Mouse (Mus musculus) hindbrain, embryonic 12.5 days (tissue): ENCODE measurements around the gene Mrpl19. TPM values are rescaled to one million over a fixed set of nuclear protein-coding genes. Genes with fewer than 3 reads are reported as not detected.

ENCODE experiments used
- ATAC-seq: fragments of 200-750 bp; cut with Nextera tagmentation; 2 replicates; pipeline ENCODE4 v1.8.0; 2017; ENCODE audit warnings: moderate TSS enrichment; ENCODE audit not compliant: low FRiP score
- H3K27ac ChIP-seq: fragments of 300-500 bp; sonication (generic); 2 replicates; pipeline ENCODE4 v1.5.1; 2016; ENCODE audit warnings: mild to moderate bottlenecking
- H3K27me3 ChIP-seq: fragments of 300-500 bp; sonication (generic); 2 replicates; pipeline ENCODE4 v1.6.1; 2016; ENCODE audit warnings: mild to moderate bottlenecking
- H3K36me3 ChIP-seq: fragments of 300-500 bp; sonication (generic); 2 replicates; pipeline ENCODE4 v1.6.1; 2016; ENCODE audit warnings: mild to moderate bottlenecking
- H3K4me1 ChIP-seq: fragments of 300-500 bp; sonication (generic); 2 replicates; pipeline ENCODE4 v1.6.1; 2016
- H3K4me2 ChIP-seq: fragments of 300-500 bp; sonication (generic); replicated peaks from 2 replicates; pipeline ENCODE4 v1.6.1; 2016; ENCODE audit warnings: mild to moderate bottlenecking
- H3K4me3 ChIP-seq: fragments of 300-500 bp; sonication (generic); 2 replicates; pipeline ENCODE4 v1.5.1; 2016; ENCODE audit warnings: mild to moderate bottlenecking
- H3K9ac ChIP-seq: fragments of 300-500 bp; sonication (generic); 2 replicates; pipeline ENCODE4 v1.6.1; 2016; ENCODE audit warnings: mild to moderate bottlenecking, moderate library complexity
- H3K9me3 ChIP-seq: fragments of 300-500 bp; sonication (generic); replicated peaks from 2 replicates; pipeline ENCODE4 v1.6.1; 2016; ENCODE audit warnings: mild to moderate bottlenecking
- WGBS: fragments of 180-500 bp; shearing (Covaris S2); methylation state at CpG from one replicate; pipeline ENCODE4 v1.1.7; 2016; 5-methylcytosine and 5-hydroxymethylcytosine counted together
- polyA plus RNA-seq: library from polyadenylated mRNA; unstranded; fragments of >200 nt; fragmentation: Nextera tagmentation; extraction: Ambion mirVana; gene quantifications from 2 replicates; pipeline ENCODE4 v1.2.1, GENCODE M21; 2016

The Mrpl19 gene
- polyA plus RNA-seq, 1 experiment from 2014 or later = 48.9 TPM

GRCm38 (mm10) chr6:81923523-81924142 lies 42.1 kb downstream of the Mrpl19 start, which contains the start of gene Gcfc2:
Gene Gcfc2, plus strand, starts transcription at chr6:81923669.
- Histone ChIP-seq H3K9ac (peak within 1 kb of the TSS; percentile 82), H3K27ac (peak within 1 kb of the TSS; percentile 46; the same call in 1 of the 2 replicates), H3K27me3 (no peaks in the 10 kb centered on the region), H3K4me1 (peaks cover 9% of the 10 kb centered on the region), H3K36me3 (peaks cover 19% of the 10 kb centered on the region), H3K9me3 (no peaks in the 10 kb centered on the region), H3K4me2 (peak within 1 kb of the TSS; percentile 59), H3K4me3 (peak within 1 kb of the TSS; percentile 58)
- under 1% methylated on average over 56 of the region's 56 CpGs for WGBS
- ATAC-seq = peak; percentile 95

- no peak overlapping the region for H3K4me2 ChIP-seq
- no peaks in the 10 kb centered on the region for H3K36me3 ChIP-seq
- no peak overlapping the region for H3K27ac ChIP-seq
- H3K9me3 ChIP-seq = no peaks in the 10 kb centered on the region
- ATAC-seq = no peak
- H3K9ac ChIP-seq = no peak overlapping the region
- H3K4me1 ChIP-seq = no peaks in the 10 kb centered on the region
- H3K27me3 ChIP-seq = no peaks in the 10 kb centered on the region
- no peak overlapping the region for H3K4me3 ChIP-seq
- WGBS = 75% methylated on average over 3 of the region's 3 CpGs
Observed at GRCm38 (mm10) chr6:81912177-81912576, 53.6 kb downstream of the Mrpl19 start.

GRCm38 (mm10) chr6:81911713-81912112 lies 54.0 kb downstream of the Mrpl19 start:
- Histone ChIP-seq H3K27me3 (no peaks in the 10 kb centered on the region), H3K4me1 (no peaks in the 10 kb centered on the region), H3K4me2 (no peak overlapping the region), H3K9me3 (no peaks in the 10 kb centered on the region), H3K9ac (no peak overlapping the region), H3K4me3 (no peak overlapping the region), H3K27ac (no peak overlapping the region), H3K36me3 (no peaks in the 10 kb centered on the region)
- no peak for ATAC-seq
- 91% methylated on average over 4 of the region's 4 CpGs for WGBS

GRCm38 (mm10) chr6:81911244-81911643 lies 54.5 kb downstream of the Mrpl19 start:
- H3K4me2 ChIP-seq = no peak overlapping the region
- H3K4me1 ChIP-seq = no peaks in the 10 kb centered on the region
- H3K27ac ChIP-seq = no peak overlapping the region
- no peak overlapping the region for H3K4me3 ChIP-seq
- no peaks in the 10 kb centered on the region for H3K36me3 ChIP-seq
- no peaks in the 10 kb centered on the region for H3K9me3 ChIP-seq
- no peak for ATAC-seq
- no peak overlapping the region for H3K9ac ChIP-seq
- 90% methylated on average over 5 of the region's 5 CpGs for WGBS
- no peaks in the 10 kb centered on the region for H3K27me3 ChIP-seq

- ATAC-seq = no peak
- H3K27ac ChIP-seq = no peak overlapping the region
- H3K9me3 ChIP-seq = no peaks in the 10 kb centered on the region
- H3K4me1 ChIP-seq = no peaks in the 10 kb centered on the region
- no peak overlapping the region for H3K4me2 ChIP-seq
- 88% methylated on average over 25 of the region's 25 CpGs for WGBS
- no peak overlapping the region for H3K9ac ChIP-seq
- H3K27me3 ChIP-seq = no peaks in the 10 kb centered on the region
- H3K4me3 ChIP-seq = no peak overlapping the region
- H3K36me3 ChIP-seq = no peaks in the 10 kb centered on the region
Observed at GRCm38 (mm10) chr6:81910302-81910855, 55.4 kb downstream of the Mrpl19 start.

Other genes with a start within 250 kb of the Mrpl19 start
- gene Gcfc2, start 42.3 kb downstream of the Mrpl19 start, polyA plus RNA-seq = 14.2 and 15.3 TPM in 2 replicates
- 3.7 and 4.0 TPM in 2 replicates for gene Eva1a, start 75.1 kb upstream of the Mrpl19 start, polyA plus RNA-seq